Mouse (Mus musculus): Measurements from ENCODE around the gene Ccdc157. TPM values are rescaled to one million over a fixed set of nuclear protein-coding genes. Genes with fewer than 3 reads are reported as not detected.
"Not testable (repeated sequence)": the region's sequence is repeated elsewhere in the genome, so short reads cannot be mapped to it uniquely, and the experiment has no call there.

Gene Ccdc157
- total RNA-seq, 2 experiments from 2014 or later, result 12.2 to 12.8 TPM

DNA sequence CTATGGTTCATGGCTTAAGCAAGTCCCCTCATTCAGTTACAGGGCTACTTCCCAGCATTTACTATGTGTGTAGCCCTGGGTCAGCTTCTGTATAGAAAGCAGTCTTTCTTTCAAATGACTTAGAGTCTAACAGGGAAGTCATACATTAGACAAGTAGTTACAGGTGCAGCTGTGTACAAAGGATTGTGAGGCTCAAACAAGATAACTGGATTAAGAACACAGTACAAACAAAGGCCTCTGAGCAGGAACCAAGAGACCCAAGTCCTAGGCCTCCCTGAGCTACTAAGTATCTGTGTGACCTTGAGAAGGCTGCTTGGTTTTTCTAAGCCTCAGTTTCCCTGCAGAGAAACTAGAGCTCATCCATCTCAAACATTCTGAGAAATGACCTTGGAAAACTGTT, 33.3 kb upstream of the Ccdc157 start:
- DNase-seq (ENCODE audit: low spot score in 2 of 2), result no peak
- TF ChIP-seq CTCF (conservative IDR thresholded peaks at IDR 0.05), result no peak
- peak overlapping the region; percentile 77 for H3K27ac ChIP-seq

DNA sequence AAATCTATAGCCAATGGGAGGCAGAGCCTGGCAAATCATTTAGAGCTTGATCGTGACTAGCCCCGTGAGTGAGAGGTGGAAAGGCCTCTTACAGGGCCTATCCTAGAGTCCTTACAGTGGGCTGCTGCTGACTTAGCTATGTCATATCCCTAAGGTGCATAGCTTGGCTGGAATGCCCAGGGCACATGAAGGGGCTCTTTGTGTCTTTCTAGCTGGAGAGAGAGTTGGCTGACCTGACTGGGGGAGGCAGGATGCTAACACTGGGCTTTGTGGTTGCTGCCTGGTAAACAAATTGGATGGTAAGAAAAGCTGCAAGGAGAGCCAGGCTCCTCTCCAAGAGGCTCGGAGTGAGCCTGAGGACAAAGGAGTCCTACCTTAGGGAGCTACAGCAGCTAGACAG, 32.7 kb upstream of the Ccdc157 start:
- no peak for TF ChIP-seq CTCF (conservative IDR thresholded peaks at IDR 0.05)
- Histone ChIP-seq H3K27ac (peak overlapping the region; percentile 77), H3K4me3 (no peak overlapping the region)
- DNase-seq (ENCODE audit: low spot score in 2 of 2), result peak in 1 of 2 experiments; percentile 36

More for the DNA sequence above, 33.3 kb upstream of the Ccdc157 start:
- H3K4me3 ChIP-seq, result no peak overlapping the region

DNA sequence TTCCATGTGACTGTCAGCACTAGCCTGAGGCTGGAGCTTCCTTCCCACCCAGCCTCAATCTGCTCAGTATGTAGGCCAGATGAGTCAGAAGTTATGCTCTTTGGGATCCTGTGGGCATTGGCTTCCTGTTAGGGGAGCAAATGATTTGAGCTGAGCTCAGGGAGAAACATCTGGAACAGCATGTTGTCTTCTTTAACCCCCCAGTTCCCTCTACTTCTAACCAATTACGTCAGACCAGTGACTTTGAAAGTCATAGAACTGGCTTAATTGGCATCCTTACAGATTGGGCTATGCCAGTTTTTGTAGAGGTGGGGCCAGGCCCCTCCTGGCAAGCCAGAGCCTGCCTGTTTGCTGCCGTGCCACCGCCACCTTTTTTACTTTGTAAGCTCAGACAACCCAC, 30.6 kb upstream of the Ccdc157 start:
- TF ChIP-seq CTCF (conservative IDR thresholded peaks at IDR 0.05), result no peak
- no peak for DNase-seq (ENCODE audit: low spot score in 2 of 2)
- Histone ChIP-seq H3K27ac (peak overlapping the region; percentile 70), H3K4me3 (no peak overlapping the region)

DNA sequence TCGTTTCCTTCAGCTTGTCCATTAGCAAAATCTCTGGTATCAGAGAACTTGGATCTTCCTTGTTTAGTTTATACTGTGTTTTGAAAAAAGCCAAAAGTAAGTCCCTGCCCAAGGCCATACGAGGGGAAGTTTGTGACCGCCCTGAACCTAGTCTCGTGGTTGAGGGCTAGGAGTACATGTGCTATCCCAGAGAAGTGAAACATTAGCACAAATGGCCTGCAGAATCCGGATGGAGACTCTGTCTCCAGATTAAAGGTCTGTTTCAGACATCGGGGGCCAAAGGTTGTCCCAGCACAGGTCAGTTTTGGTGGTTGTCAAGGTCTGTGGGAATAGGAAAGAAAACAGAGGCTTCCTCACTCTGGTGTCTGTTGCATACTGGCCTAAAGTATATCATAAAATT, 29.1 kb upstream of the Ccdc157 start:
- no peak for DNase-seq (ENCODE audit: low spot score in 2 of 2)
- Histone ChIP-seq H3K4me3 (peak overlapping the region; percentile 90; the same call in 1 of the 2 replicates), H3K27ac (peak overlapping the region; percentile 90)
- TF ChIP-seq CTCF (conservative IDR thresholded peaks at IDR 0.05), result no peak

DNA sequence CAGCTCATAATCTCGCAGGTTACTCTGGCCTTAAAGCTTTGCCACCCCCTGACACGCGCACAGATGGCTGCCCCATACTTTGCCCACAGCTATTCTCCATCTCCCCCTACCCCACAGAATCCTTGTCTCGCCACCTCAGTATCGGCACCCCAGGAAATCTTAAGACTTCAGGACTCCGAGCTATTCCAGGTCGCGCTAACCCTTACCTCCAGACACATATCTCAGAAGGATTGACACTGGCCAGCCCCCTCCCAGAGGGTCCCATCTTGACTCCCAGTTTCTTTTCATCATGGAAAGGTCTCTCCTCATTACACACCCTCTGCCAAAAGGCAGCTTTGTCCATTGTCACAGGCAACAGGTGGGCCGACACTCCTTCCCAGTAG, 27.2 kb upstream of the Ccdc157 start:
- Histone ChIP-seq H3K27ac (peak overlapping the region; percentile 90), H3K4me3 (peak overlapping the region; percentile 90)
- DNase-seq (ENCODE audit: low spot score in 2 of 2), result no peak
- TF ChIP-seq CTCF (conservative IDR thresholded peaks at IDR 0.05), result no peak

DNA sequence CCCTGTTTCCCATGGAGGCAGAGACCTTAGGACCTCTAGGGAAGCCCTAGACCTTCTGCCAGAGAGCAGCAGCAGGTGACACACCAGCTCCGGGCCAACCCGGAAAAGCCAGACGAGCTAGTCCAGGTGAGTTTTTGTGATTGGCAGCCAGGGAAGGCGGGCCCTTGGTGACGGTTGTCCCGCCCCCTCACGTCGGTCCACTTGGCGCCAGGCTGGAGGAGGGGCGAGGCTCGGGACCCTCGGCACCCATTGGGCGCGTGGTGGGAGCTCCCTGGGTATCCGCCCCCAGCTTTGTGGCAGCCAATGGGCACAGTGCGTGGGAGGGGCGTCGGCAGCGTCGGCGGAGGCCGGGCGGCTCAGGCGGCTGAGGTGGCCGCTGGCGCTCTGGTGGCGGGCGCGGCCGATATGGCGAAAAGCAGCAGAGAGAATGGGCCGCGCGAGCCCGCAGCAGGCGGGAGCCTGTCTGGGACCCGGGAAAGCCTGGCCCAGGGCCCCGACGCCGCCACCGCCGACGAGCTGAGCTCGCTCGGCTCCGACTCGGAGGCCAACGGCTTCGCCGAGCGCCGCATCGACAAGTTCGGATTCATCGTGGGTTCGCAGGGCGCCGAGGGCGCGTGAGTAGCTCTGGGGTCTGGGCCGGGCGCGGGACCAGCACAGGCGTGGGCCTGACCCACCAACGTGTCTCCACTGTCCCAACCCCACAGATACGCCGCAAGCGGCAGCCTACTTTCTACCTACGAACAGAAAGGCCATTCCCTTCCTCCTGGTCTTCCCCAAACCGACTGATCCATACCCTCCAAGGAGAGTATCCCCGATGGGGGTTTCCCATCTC, 26.6 kb upstream of the Ccdc157 start, which contains the start of gene Tbc1d10a:
TSS of gene Tbc1d10a (plus strand) at position 304 of the 832 bp plus-strand sequence.
- Histone ChIP-seq H3K4me3 (peak within 1 kb of the TSS; percentile 90), H3K27ac (peak within 1 kb of the TSS; percentile 90)
- TF ChIP-seq CTCF (conservative IDR thresholded peaks at IDR 0.05), result peak; percentile 20; the same call in 1 of the 2 replicates
- DNase-seq (ENCODE audit: low spot score in 2 of 2), result peak; percentile 99

DNA sequence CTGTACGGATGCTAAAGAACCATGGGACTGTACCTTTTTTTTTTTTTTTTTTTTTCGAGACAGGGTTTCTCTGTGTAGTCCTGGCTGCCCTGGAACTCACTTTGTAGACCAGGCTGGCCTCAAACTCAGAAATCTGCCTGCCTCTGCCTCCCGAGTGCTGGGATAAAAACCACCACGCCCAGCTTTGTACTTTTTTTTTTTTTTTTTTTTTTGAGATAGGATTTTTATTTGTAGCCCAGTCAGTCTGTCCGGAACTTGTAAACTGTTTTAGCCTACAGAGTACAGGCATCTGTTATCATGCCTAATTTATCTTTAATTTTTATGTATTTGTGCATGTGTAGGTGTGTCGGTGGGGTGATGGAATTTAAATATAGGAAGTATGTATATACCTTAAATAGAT, 25.4 kb upstream of the Ccdc157 start:
- H3K27ac ChIP-seq; DNase-seq (ENCODE audit: low spot score in 2 of 2); H3K4me3 ChIP-seq: not testable (repeated sequence)

DNA sequence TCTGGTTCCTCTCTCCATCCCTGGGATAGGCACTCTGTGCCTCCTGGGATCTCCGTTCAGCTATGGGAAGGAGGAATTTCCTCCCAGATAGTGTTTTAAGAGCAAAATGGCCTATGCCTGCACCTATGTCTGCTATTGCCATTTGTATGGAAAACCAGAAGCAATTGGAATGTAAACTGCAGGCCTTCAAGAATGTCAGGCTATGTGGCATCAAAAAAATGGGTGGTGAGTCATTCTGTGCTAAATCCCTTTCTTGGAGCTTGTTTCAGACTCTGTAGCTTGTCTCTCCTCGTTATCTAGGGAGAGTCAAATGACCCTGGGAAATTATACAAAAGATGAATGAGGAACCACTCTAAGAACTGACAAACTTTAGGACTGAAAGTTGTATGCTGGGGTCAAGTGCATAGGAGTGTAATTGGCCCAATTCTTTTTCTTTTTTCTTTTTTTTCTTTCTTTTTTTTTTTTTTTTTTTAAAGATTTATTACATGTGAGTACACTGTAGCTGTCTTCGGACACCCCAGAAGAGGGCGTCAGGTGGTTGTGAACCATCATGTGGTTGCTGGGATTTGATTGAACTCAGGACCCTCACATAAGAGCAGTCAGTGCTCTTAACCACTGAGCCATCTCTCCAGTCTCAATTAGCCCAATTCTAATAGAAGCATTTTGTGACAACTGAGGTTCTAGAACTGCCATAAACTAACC, 24.3 kb upstream of the Ccdc157 start:
- peak; percentile 36 for TF ChIP-seq CTCF (conservative IDR thresholded peaks at IDR 0.05)
- Histone ChIP-seq H3K27ac (peak overlapping the region; percentile 78), H3K4me3 (no peak overlapping the region)
- DNase-seq (ENCODE audit: low spot score in 2 of 2), result no peak

DNA sequence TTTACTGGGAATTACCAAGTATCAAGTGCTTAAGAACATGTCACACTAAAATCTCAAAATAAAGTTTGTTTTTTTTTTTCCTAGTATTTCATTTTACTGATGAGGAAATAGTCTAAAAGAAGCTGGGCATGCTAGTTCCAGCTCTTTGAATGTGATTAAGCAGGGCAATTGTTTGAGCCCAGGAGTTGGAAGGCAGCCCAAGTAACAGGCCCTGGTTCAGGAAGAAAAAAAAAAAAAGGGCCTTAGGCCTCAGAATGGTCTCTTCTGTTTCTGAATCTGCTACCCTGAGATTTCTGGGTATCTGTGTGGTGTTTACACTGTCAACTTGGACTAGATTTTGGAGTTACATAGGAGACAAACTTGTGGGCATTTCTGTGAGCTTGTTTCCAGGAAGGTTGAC, 23.4 kb upstream of the Ccdc157 start:
- no peak for TF ChIP-seq CTCF (conservative IDR thresholded peaks at IDR 0.05)
- Histone ChIP-seq H3K27ac (peak overlapping the region; percentile 78), H3K4me3 (no peak overlapping the region)
- no peak for DNase-seq (ENCODE audit: low spot score in 2 of 2)

DNA sequence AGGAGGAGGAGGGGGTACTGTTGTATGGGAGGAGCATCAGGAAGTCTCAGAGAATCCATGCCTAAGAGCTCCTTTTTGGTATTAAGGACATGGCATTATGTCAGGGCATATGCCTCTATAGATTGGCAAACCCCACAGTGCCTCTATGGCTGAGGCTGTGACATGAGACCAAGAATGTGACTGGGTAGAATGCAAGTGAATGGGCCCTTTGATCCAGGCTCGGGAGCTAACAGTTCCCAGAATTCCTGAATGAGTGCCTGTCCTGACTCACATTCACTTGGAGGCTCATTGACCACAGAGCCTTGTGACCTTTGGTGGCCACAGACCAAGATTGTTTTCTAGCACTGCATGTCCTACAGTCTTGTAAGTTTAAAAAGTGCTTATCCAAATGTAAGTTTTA, 22.0 kb upstream of the Ccdc157 start:
- Histone ChIP-seq H3K27ac (peak overlapping the region; percentile 78), H3K4me3 (no peak overlapping the region)
- DNase-seq (ENCODE audit: low spot score in 2 of 2), result no peak
- no peak for TF ChIP-seq CTCF (conservative IDR thresholded peaks at IDR 0.05)

DNA sequence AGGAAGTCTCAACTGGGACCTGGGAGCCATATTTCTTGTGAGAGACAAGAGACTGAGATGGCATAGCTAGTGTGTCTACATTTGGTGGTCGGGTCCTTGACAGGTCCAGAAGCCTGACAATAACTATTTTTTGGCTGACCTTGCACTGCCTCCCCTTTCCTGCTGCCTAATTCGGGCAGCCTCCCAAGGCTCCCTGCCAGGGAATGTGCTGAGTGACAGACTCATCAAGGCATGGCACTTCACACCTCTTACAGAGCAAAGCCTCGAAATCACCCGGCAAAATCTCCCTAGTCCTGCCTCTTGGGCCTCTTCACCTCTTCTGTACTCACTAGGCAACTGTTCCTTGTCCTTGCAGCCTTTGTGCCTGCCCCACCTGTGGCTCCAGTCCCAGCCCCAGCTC, 17.6 kb upstream of the Ccdc157 start:
- Histone ChIP-seq H3K27ac (no peak overlapping the region), H3K4me3 (no peak overlapping the region)
- no peak for TF ChIP-seq CTCF (conservative IDR thresholded peaks at IDR 0.05)
- no peak for DNase-seq (ENCODE audit: low spot score in 2 of 2)

DNA sequence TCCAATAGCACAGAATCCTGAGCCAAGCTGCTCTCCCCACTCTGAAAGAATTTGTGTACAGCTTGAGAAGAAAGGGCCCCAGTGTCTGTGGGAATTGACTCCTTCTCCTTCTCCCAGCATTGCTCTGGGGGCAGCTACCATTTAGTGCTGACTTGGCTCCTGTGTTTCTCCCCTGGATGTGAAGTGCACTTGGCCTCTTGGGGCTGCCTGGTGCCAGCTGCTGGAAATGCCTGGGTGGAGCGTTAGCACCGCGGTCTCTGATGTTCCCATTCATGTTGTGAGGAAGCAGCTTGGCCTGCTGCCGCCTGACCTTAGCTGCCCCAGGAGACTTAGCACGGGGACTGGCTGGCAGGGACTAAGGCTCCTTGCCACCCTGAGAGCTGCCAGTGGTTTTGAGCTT, 14.5 kb upstream of the Ccdc157 start:
- Histone ChIP-seq H3K4me3 (no peak overlapping the region), H3K27ac (peak overlapping the region; percentile 81)
- DNase-seq (ENCODE audit: low spot score in 2 of 2), result peak; percentile 63 to 74
- peak; percentile 29; the same call in 1 of the 2 replicates for TF ChIP-seq CTCF (conservative IDR thresholded peaks at IDR 0.05)

DNA sequence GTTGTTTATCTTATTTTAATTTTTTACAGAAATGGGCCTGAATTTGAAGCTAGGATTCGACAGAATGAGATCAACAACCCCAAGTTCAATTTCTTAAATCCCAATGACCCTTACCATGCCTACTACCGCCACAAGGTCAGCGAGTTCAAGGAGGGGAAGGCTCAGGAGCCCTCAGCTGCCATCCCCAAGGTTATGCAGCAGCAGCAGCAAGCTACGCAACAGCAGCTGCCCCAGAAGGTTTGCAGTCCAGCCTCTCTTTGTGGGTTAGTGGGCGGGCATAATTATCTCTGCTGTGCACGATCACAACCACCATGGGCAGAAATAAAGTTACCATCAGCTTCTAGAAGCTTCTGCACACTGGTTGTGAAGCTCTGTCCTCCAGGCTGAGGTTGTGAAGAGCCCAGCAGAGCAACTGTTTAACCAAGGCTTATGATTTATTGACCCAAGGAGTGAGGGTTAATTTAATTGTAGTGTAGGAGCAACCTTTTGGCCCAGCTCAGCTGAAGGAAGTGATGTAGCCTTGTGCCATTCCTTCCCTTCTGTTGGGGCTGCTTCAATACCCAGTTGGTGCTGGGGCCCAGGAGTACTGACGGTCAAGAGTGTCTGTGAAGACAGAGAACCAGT, 6.5 kb upstream of the Ccdc157 start:
- H3K4me3 ChIP-seq, result no peak overlapping the region
- no peak for DNase-seq (ENCODE audit: low spot score in 2 of 2)
- H3K27ac ChIP-seq, result no peak overlapping the region
- TF ChIP-seq CTCF (conservative IDR thresholded peaks at IDR 0.05), result no peak

Measured in layer of hippocampus, adult 2 months (tissue).